Mouse (Mus musculus) heart, postnatal 0 days (tissue): Measurements from ENCODE around the gene Gm12166.

ENCODE experiments used
- CTCF ChIP-seq: IDR thresholded peaks from 2 replicates; pipeline ENCODE4 v1.5.1; 2016; ENCODE audit warnings: antibody characterized with exemption, control low read depth, low read depth
- EP300 ChIP-seq: IDR thresholded peaks from 2 replicates; pipeline ENCODE4 v1.6.1; 2016; ENCODE audit warnings: antibody characterized with exemption, low read depth

- no peak for TF ChIP-seq CTCF
- TF ChIP-seq EP300: no peak
These were observed 4.9 kb downstream of the Gm12166 start for GRCm38 (mm10) chr11:46047264-46047663.
